ENCODE assay signal across 8 mouse cellular contexts in genomic region chr11:94676754-94677606, GRCm38 (mm10). TPM values are rescaled to one million over a fixed set of nuclear protein-coding genes. Genes with fewer than 3 reads are reported as not detected.
DNase-seq lines count a peak whose midpoint lies in the region; ATAC-seq lines count a peak whose summit lies in the region.

Gene Xylt2, minus strand, starts transcription at chr11:94677515.

- under 1% methylated on average over 78 of the region's 82 CpGs for WGBS in heart, embryonic 13.5 days
- 0% methylated on average over 69 of the region's 82 CpGs for WGBS in liver, embryonic 12.5 days (ENCODE audit: insufficient replicate concordance)
- under 1% methylated on average over 82 of the region's 82 CpGs for WGBS in stomach, embryonic 15.5 days

- peak; percentile 95 for ATAC-seq in erythroid progenitor cell, adult 5-6 weeks (replicated peaks; ENCODE audit: low FRiP score, poor library complexity, severe bottlenecking)
- ATAC-seq in heart, embryonic 13.5 days (ENCODE audit: extremely low read depth, insufficient number of reproducible peaks, low FRiP score, low TSS enrichment), result peak; percentile 93
- ATAC-seq in liver, embryonic 12.5 days, result peak; percentile 95
- peak; percentile 93 for ATAC-seq in stomach, embryonic 15.5 days (ENCODE audit: insufficient read depth, low FRiP score, low read depth)

- H3K4me2 ChIP-seq in heart, embryonic 13.5 days, result peak within 1 kb of the TSS; percentile 90
- H3K4me2 ChIP-seq in liver, embryonic 12.5 days, result peak within 1 kb of the TSS; percentile 98
- peak within 1 kb of the TSS; percentile 87 for H3K4me2 ChIP-seq in stomach, embryonic 15.5 days

- peak within 1 kb of the TSS; percentile 95 for H3K9ac ChIP-seq in heart, embryonic 13.5 days
- peak within 1 kb of the TSS; percentile 94 for H3K9ac ChIP-seq in liver, embryonic 12.5 days
- H3K9ac ChIP-seq in stomach, embryonic 15.5 days, result peak within 1 kb of the TSS; percentile 100

- peak within 1 kb of the TSS; percentile 81 for H3K27ac ChIP-seq in heart, embryonic 13.5 days (replicated peaks)
- H3K27ac ChIP-seq in liver, embryonic 12.5 days, result peak within 1 kb of the TSS; percentile 73
- H3K27ac ChIP-seq in stomach, embryonic 15.5 days, result peak within 1 kb of the TSS; percentile 86

- H3K9me3 ChIP-seq in heart, embryonic 13.5 days, result no peaks in the 10 kb centered on the region
- H3K9me3 ChIP-seq in liver, embryonic 12.5 days (replicated peaks), result no peaks in the 10 kb centered on the region
- H3K9me3 ChIP-seq in stomach, embryonic 15.5 days, result no peaks in the 10 kb centered on the region

- peak; percentile 94 for DNase-seq in CD4-positive helper T cell, adult 2 months (ENCODE audit: low read depth, low spot score)
- DNase-seq in brain, embryonic 18.5 days (ENCODE audit: low read depth, low spot score), result peak; percentile 86
- peak; percentile 96 for DNase-seq in kidney, postnatal 10 days
- DNase-seq in natural killer cell, adult 2 months (ENCODE audit: low spot score in 2 of 2), result peak; percentile 86 to 90

- peak within 1 kb of the TSS; percentile 83 for H3K4me3 ChIP-seq in heart, embryonic 13.5 days
- H3K4me3 ChIP-seq in liver, embryonic 12.5 days, result peak within 1 kb of the TSS; percentile 95
- peak within 1 kb of the TSS; percentile 94 for H3K4me3 ChIP-seq in stomach, embryonic 15.5 days (replicated peaks)

- peaks cover 32% of the 10 kb centered on the region for H3K4me1 ChIP-seq in heart, embryonic 13.5 days
- peaks cover 30% of the 10 kb centered on the region for H3K4me1 ChIP-seq in liver, embryonic 12.5 days
- peaks cover 30% of the 10 kb centered on the region for H3K4me1 ChIP-seq in stomach, embryonic 15.5 days

- H3K27me3 ChIP-seq in heart, embryonic 13.5 days (replicated peaks), result no peaks in the 10 kb centered on the region
- H3K27me3 ChIP-seq in liver, embryonic 12.5 days (replicated peaks), result no peaks in the 10 kb centered on the region
- no peaks in the 10 kb centered on the region for H3K27me3 ChIP-seq in stomach, embryonic 15.5 days (replicated peaks)

- peaks cover 3% of the 10 kb centered on the region; the same call in 1 of the 2 replicates for H3K36me3 ChIP-seq in heart, embryonic 13.5 days
- no peaks in the 10 kb centered on the region for H3K36me3 ChIP-seq in liver, embryonic 12.5 days
- no peaks in the 10 kb centered on the region; the same call in 1 of the 2 replicates for H3K36me3 ChIP-seq in stomach, embryonic 15.5 days

RNA-seq across cellular contexts. Expression of gene Xylt2, which starts in this region (rescaled TPM):
- total RNA-seq in erythroid progenitor cell, adult 5-6 weeks (2015; ENCODE audit: low replicate concordance), result 1.1 and 2.5 TPM in 2 replicates
- total RNA-seq in erythroid progenitor cell, adult 5-6 weeks (2017; ENCODE audit: low replicate concordance), result 0.51 and 2.9 TPM in 2 replicates
- 11.6 and 11.7 TPM in 2 replicates for polyA plus RNA-seq in heart, embryonic 13.5 days (2015; fragmentation: Nextera tagmentation; extraction: Ambion mirVana)
- 7.0 and 7.1 TPM in 2 replicates for polyA plus RNA-seq in liver, embryonic 12.5 days (2016; fragmentation: Nextera tagmentation; extraction: Ambion mirVana)
- polyA plus RNA-seq in stomach, embryonic 15.5 days (2015; fragmentation: Nextera tagmentation; extraction: Ambion mirVana), result 19.3 and 20.3 TPM in 2 replicates

Comparison
In these comparisons a context has a peak if more than half of its experiments do, and no peak if none do; other contexts are left out.
1. Peak in every context shown above with its lines: DNase-seq, ATAC-seq, H3K4me3 ChIP-seq and H3K27ac ChIP-seq.